Mouse (Mus musculus): Measurements from ENCODE around the gene Slc22a1. TPM values are rescaled to one million over a fixed set of nuclear protein-coding genes. Genes with fewer than 3 reads are reported as not detected.

The Slc22a1 gene
- polyA plus RNA-seq, 1 experiment, result not detected

DNA sequence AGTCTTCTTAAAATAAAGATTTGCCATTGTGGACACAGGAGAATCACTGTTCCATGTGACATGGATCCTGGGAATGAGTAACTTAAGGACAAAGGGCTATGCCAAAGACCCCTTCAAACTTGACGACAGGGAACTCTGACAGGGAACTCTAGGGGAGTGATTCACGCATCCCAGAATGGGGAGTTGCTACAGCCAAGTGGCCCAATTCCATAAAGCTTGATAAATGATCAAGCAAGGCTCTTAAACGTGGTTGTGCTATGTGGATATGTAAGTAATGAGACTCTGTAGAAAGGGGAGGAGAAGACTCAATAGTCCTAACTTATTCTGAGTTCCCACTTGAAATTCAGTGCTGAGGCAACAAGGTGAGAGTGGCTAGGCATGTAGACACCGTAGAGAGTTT lies 40.8 kb downstream of the Slc22a1 start:
- Histone ChIP-seq H3K9me3 (replicated peaks; ENCODE audit: control insufficient read depth, insufficient read depth, low read length, poor library complexity, severe bottlenecking) (no peaks in the 10 kb centered on the region; the same call in 1 of the 2 replicates), H3K9ac (ENCODE audit: low read depth, poor library complexity, severe bottlenecking) (no peak overlapping the region), H3K27me3 (ENCODE audit: control insufficient read depth, insufficient read depth, low read length, poor library complexity, severe bottlenecking) (no peaks in the 10 kb centered on the region), H3K4me3 (ENCODE audit: low read depth, low read length) (no peak overlapping the region), H3K27ac (ENCODE audit: insufficient read depth, low read length) (no peak overlapping the region), H3K36me3 (ENCODE audit: control insufficient read depth, insufficient read depth, low read length, poor library complexity, severe bottlenecking) (no peaks in the 10 kb centered on the region), H3K4me1 (ENCODE audit: control insufficient read depth, insufficient read depth, low read length) (no peaks in the 10 kb centered on the region)
- TF ChIP-seq POLR2A (IDR thresholded peaks at IDR 0.05; ENCODE audit: insufficient read depth, low read length), result no peak
- TF ChIP-seq EP300 (IDR thresholded peaks at IDR 0.05; ENCODE audit: insufficient read depth, low read depth, low read length), result no peak
- TF ChIP-seq CTCF (IDR thresholded peaks at IDR 0.05; ENCODE audit: low read depth, low read length), result no peak

- H3K4me1 ChIP-seq (ENCODE audit: control insufficient read depth, insufficient read depth, low read length), result no peaks in the 10 kb centered on the region
- TF ChIP-seq EP300 (IDR thresholded peaks at IDR 0.05; ENCODE audit: insufficient read depth, low read depth, low read length) (no peak), CTCF (IDR thresholded peaks at IDR 0.05; ENCODE audit: low read depth, low read length) (no peak), POLR2A (IDR thresholded peaks at IDR 0.05; ENCODE audit: insufficient read depth, low read length) (no peak)
- no peaks in the 10 kb centered on the region for H3K27me3 ChIP-seq (ENCODE audit: control insufficient read depth, insufficient read depth, low read length, poor library complexity, severe bottlenecking)
- no peak overlapping the region for H3K27ac ChIP-seq (ENCODE audit: insufficient read depth, low read length)
- H3K9ac ChIP-seq (ENCODE audit: low read depth, poor library complexity, severe bottlenecking), result no peak overlapping the region
- H3K9me3 ChIP-seq (replicated peaks; ENCODE audit: control insufficient read depth, insufficient read depth, low read length, poor library complexity, severe bottlenecking), result no peaks in the 10 kb centered on the region
- H3K4me3 ChIP-seq (ENCODE audit: low read depth, low read length), result no peak overlapping the region
- H3K36me3 ChIP-seq (ENCODE audit: control insufficient read depth, insufficient read depth, low read length, poor library complexity, severe bottlenecking), result no peaks in the 10 kb centered on the region
Measured at GRCm38 (mm10) chr17:12631771-12632600, 43.6 kb downstream of the Slc22a1 start.

DNA sequence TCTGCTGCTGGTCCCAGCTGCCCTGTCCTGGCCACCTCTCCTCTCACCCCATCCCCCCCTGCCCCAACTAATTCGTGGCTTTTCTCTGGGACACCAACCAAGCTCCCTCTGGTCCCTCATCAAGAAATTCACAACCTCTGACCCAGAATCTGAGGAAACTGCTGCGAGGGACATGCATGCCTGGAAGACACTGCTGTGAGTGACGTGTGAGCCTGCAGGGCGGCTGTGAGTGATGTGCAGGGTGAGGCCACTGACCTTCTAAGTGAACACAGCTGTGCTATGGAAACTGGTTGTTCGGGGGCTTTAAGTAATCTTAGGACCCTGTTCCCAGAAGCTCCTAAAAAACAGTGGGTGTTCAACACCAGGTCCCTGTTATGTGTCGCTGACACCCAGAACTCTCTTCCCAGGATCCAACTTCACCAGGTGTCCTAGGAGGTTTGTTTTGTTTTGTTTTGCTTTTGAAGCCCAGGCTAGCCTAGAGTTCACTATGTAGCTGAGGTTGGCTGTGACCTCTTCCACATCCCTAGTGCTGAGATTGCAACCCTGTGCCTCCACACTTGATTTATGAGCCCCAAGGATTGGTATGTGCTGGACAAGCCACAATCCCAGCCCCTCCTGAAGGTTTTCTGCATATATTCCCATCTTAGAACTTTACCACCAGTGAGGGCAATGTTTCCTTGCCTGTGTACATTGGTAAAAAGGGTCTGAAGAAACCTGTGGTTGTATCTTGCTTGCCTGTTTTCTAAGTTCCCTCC lies 44.5 kb downstream of the Slc22a1 start:
- Histone ChIP-seq H3K4me3 (ENCODE audit: low read depth, low read length) (no peak overlapping the region), H3K9me3 (replicated peaks; ENCODE audit: control insufficient read depth, insufficient read depth, low read length, poor library complexity, severe bottlenecking) (no peaks in the 10 kb centered on the region), H3K4me1 (ENCODE audit: control insufficient read depth, insufficient read depth, low read length) (no peaks in the 10 kb centered on the region), H3K27ac (ENCODE audit: insufficient read depth, low read length) (no peak overlapping the region), H3K9ac (ENCODE audit: low read depth, poor library complexity, severe bottlenecking) (no peak overlapping the region), H3K36me3 (ENCODE audit: control insufficient read depth, insufficient read depth, low read length, poor library complexity, severe bottlenecking) (no peaks in the 10 kb centered on the region), H3K27me3 (ENCODE audit: control insufficient read depth, insufficient read depth, low read length, poor library complexity, severe bottlenecking) (no peaks in the 10 kb centered on the region)
- TF ChIP-seq CTCF (IDR thresholded peaks at IDR 0.05; ENCODE audit: low read depth, low read length), result no peak
- TF ChIP-seq EP300 (IDR thresholded peaks at IDR 0.05; ENCODE audit: insufficient read depth, low read depth, low read length), result no peak
- no peak for TF ChIP-seq POLR2A (IDR thresholded peaks at IDR 0.05; ENCODE audit: insufficient read depth, low read length)

DNA sequence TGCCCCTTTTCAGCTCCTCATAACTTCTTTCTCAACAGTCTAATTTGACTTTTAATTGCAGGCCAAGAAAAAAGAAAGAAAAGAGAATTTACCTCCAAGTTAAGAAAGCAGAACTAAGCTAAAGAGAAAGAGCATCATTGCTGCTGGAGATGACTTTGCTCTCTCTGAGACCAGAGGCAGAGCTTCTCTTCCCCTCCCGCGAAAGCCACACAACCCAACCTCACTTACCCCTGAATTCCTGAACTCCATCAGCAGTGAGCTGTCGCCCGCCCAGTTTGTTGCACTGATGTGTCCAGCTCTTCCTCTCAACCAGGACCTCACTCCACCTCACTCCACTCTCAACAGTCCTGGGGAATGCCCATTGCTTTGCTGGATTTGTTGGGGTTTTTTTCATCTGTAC lies 47.6 kb downstream of the Slc22a1 start:
- TF ChIP-seq POLR2A (IDR thresholded peaks at IDR 0.05; ENCODE audit: insufficient read depth, low read length) (no peak), CTCF (IDR thresholded peaks at IDR 0.05; ENCODE audit: low read depth, low read length) (no peak), EP300 (IDR thresholded peaks at IDR 0.05; ENCODE audit: insufficient read depth, low read depth, low read length) (no peak)
- H3K4me1 ChIP-seq (ENCODE audit: control insufficient read depth, insufficient read depth, low read length), result no peaks in the 10 kb centered on the region
- H3K9ac ChIP-seq (ENCODE audit: low read depth, poor library complexity, severe bottlenecking), result no peak overlapping the region
- no peak overlapping the region for H3K4me3 ChIP-seq (ENCODE audit: low read depth, low read length)
- no peaks in the 10 kb centered on the region for H3K9me3 ChIP-seq (replicated peaks; ENCODE audit: control insufficient read depth, insufficient read depth, low read length, poor library complexity, severe bottlenecking)
- H3K36me3 ChIP-seq (ENCODE audit: control insufficient read depth, insufficient read depth, low read length, poor library complexity, severe bottlenecking), result no peaks in the 10 kb centered on the region
- no peaks in the 10 kb centered on the region for H3K27me3 ChIP-seq (ENCODE audit: control insufficient read depth, insufficient read depth, low read length, poor library complexity, severe bottlenecking)
- H3K27ac ChIP-seq (ENCODE audit: insufficient read depth, low read length), result no peak overlapping the region

GRCm38 (mm10) chr17:12619641-12620040 lies 56.0 kb downstream of the Slc22a1 start:
- TF ChIP-seq EP300 (IDR thresholded peaks at IDR 0.05; ENCODE audit: insufficient read depth, low read depth, low read length), result no peak
- TF ChIP-seq CTCF (IDR thresholded peaks at IDR 0.05; ENCODE audit: low read depth, low read length), result no peak
- no peak for TF ChIP-seq POLR2A (IDR thresholded peaks at IDR 0.05; ENCODE audit: insufficient read depth, low read length)
- Histone ChIP-seq H3K27ac (ENCODE audit: insufficient read depth, low read length) (no peak overlapping the region), H3K4me3 (ENCODE audit: low read depth, low read length) (no peak overlapping the region)

GRCm38 (mm10) chr17:12615429-12615828 lies 60.2 kb downstream of the Slc22a1 start:
- Histone ChIP-seq H3K36me3 (ENCODE audit: control insufficient read depth, insufficient read depth, low read length, poor library complexity, severe bottlenecking) (no peaks in the 10 kb centered on the region), H3K9me3 (replicated peaks; ENCODE audit: control insufficient read depth, insufficient read depth, low read length, poor library complexity, severe bottlenecking) (no peaks in the 10 kb centered on the region), H3K4me1 (ENCODE audit: control insufficient read depth, insufficient read depth, low read length) (no peaks in the 10 kb centered on the region), H3K27me3 (ENCODE audit: control insufficient read depth, insufficient read depth, low read length, poor library complexity, severe bottlenecking) (no peaks in the 10 kb centered on the region), H3K4me3 (ENCODE audit: low read depth, low read length) (no peak overlapping the region), H3K9ac (ENCODE audit: low read depth, poor library complexity, severe bottlenecking) (no peak overlapping the region), H3K27ac (ENCODE audit: insufficient read depth, low read length) (no peak overlapping the region)
- TF ChIP-seq POLR2A (IDR thresholded peaks at IDR 0.05; ENCODE audit: insufficient read depth, low read length), result no peak
- TF ChIP-seq EP300 (IDR thresholded peaks at IDR 0.05; ENCODE audit: insufficient read depth, low read depth, low read length), result no peak

More at GRCm38 (mm10) chr17:12619641-12620040, 56.0 kb downstream of the Slc22a1 start:
- Histone ChIP-seq H3K36me3 (ENCODE audit: control insufficient read depth, insufficient read depth, low read length, poor library complexity, severe bottlenecking) (no peaks in the 10 kb centered on the region), H3K9me3 (replicated peaks; ENCODE audit: control insufficient read depth, insufficient read depth, low read length, poor library complexity, severe bottlenecking) (no peaks in the 10 kb centered on the region), H3K9ac (ENCODE audit: low read depth, poor library complexity, severe bottlenecking) (no peak overlapping the region), H3K4me1 (ENCODE audit: control insufficient read depth, insufficient read depth, low read length) (no peaks in the 10 kb centered on the region), H3K27me3 (ENCODE audit: control insufficient read depth, insufficient read depth, low read length, poor library complexity, severe bottlenecking) (no peaks in the 10 kb centered on the region)

Measured in ES-Bruce4 (cell line).